Mouse (Mus musculus): ENCODE results near the gene Zhx3.

Gene Zhx3

DNA sequence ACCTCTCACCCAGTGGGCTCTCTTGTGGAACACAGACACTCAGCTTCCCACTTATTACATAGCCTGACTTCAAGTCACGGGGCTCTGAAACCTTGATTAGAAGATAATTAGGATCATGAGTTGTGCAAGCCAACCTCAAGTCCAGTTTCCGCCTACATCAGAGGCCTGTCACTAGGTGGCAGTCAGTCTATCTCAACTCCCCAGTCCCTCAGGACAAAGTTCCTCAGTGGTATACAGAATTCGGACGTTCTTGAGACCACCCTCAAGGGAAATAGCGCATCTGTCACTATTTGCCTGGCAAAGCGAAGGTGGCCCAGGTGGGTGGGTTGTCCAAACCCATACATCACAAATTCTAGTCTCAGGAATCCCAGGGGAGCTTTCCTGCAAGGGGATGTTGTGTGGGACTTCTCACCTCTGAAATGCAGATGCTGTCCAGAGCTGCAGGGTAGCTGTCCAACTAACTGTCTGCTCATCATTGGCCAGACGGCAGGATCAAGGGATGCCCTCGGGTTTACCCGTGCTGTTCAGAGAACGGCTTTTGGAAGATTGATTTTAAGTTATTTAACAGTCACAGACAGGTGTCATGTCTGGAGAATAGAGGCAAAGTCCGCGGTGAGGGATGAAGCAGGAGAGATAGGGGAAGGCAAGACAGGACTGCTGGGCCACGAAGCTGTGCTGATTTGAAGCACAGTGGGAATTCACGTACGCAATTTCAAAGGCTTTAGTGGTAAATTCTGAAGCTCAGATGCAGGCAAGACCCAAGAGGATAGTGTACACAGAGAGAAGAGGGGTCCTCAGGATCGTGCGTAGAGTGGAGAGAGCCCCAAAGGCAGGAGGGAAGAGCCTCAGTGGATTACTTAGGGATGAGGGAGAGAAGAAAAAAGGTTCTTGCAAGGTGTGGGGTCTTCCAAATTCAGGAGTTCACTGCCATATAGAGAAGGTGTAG, 142.7 kb downstream of the Zhx3 start:
- DNase-seq (ENCODE audit: low spot score), result no peak

DNA sequence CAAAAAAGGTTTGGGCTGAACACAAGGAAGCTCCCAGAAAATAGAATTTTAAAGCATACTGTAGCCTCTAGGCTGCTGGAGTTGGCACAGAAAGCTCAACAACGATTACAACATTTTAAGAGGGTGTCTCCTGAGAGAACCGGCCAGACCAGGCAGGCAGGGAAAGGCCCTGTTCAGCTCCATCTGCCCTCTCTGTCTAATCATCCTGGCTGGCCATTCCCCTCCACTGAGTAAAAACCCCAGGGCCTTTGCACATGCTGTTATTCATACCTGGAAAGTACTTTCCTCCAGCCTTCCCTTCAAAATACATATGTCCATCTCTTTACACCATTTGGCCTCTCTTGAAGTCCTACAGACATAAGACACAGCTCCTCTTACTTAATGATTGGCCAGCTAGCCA, 143.4 kb downstream of the Zhx3 start:
- peak; percentile 47 for DNase-seq (ENCODE audit: low spot score)

DNA sequence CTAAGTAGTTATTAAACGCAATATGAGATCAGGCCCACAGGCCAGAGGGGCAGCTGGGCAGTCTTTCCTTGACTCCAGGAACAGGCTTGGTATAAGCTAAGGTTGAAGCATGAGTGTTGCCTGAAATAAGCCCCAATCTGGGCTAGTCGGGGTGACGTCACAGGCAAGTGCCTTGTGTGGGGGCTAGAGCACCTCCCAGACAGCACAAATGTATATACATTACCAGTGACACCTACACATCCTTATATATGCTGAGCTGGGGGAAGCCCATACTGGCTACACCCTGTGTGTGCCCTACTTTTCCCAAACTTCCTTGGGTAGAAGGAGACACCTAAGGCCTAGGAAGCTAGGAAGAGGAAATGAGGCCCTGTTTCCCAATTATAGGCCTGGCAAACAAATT, 143.8 kb downstream of the Zhx3 start:
- DNase-seq (ENCODE audit: low spot score), result no peak

DNA sequence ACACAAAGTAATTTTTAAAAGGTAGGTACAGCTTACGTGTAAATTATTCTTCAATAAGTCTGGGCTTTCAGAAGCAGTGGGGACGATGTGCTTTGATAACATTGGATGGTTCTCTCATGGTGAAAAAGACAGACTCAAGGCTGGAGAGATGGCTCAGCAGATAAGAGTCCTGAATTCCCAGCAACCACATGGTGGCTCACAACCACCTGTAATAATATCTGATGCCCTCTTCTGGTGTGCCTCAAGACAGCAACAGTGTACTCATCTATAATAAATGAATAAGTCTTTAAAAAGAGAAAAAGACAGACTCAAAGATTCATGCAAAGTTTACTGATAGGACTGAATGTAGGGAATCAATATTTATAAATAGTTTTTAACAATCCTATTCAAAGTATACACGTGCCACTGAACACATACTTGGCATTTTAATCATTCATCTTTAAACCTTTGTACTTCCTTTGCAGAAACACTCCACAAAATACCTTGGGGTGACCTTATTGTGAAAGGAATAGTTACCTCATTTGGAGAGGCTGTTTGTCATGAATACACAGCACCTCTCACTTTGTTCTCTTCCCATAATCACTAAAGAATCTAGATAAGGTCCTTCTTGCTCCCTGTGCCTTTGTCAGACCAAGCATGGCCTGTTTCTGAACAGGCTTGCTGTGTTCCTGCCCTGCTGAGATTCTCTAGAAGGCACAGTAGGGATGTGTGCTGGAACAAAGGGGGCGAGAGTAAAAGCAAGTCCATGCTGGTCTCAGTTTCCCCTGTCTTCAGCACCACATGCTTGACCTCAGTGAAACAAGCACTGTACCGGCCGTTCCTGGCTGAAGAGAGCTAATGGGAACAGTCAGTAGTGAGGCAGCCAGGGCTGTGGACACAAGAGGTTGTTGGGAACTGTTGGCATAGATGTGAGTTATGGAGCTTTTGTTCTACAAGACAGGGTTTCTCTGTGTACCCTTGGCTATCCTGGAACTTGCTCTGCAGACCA, 146.6 kb downstream of the Zhx3 start:
- no peak for DNase-seq (ENCODE audit: low spot score)

DNA sequence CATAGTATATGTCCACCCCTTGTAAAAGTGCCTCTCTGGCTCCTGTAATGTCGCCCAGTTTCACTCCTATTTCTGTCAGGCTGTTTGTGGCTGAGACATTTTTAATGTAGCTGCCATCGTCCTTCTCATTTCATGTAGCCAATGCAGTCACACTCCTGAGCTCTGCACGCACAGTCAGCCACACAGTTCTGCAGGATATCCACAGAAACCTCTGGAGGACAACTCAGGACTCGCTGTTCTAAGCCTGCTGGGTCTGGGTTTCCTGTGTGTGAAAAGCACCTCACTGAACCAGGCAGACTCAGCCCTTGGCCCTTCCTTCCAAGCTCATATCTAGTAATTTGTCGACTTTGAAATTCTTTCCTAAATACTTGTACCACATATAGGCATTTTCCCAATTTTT, 148.3 kb downstream of the Zhx3 start:
- DNase-seq (ENCODE audit: low spot score), result no peak

DNA sequence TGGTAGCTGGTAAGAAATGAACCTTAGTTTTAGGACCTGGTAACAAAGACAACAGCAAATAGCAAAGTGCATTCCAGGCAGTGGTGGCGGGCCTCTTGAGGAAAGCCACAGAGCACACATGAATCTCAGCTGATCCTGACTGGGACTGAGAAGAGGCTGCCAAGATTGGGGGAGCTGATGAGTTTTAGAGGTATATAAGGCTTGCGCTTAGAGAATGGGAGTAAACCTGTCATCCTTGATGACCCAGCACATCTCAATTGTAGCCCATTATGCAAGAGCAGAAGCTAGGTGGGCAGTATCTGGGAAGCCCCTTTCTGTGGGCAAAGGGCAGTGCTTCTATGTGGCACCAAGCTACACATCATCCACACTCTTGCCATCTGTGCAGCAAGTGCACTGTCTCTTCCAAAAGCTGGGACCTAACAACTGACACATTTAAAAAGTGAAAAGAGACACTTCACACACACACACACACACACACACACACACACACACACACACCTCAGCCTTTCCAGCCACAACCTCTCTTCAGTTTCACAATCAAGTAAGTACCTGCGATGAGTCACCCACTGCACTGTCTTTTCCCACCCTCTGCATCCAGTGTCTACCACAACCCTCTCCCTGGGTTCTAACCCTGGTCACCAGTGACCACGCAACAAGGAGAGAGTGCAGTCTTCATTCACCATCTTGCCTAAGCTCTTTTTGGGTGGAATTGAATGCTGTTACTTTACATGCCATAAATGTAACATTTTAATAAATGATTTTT, 149.0 kb downstream of the Zhx3 start:
- DNase-seq (ENCODE audit: low spot score), result no peak

DNA sequence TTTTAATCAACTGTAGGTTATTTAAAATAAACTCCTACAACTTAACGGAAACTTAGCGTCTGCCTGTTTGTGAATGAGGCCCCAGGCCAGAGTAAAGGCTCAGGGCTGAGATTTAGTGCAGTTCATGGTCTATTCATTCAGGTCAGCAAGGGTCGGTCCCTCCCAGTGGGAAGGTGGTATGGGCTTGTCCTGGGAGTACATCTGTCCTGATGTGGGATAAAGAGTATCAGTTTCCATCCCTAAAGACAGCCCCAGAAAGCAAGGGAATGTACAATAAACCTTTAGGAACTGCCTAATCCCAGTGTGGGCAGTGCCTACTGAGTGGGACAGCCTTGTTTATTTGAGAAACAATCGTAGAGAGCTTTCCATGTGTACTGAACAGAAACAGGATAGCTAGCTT, 150.1 kb downstream of the Zhx3 start:
- DNase-seq (ENCODE audit: low spot score), result no peak

DNA sequence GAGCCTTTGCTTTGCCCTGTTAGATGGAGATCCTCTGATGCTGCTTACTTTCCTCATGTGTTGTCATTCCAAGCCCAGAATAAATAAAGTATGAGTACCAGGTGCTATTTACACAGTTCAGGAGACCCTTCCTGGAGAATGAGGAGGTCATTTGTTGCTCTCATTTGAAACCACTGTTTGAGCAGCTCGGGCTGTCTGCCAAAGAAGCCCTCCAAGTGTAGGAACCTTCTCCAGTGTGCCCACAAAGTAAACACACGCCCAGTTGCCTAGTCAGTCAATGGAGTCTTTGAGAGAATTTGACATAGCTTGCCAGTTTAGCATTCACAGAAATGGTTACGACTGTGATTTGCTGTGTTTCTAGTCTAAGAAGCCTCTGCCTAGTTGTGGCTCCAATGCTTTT, 154.0 kb downstream of the Zhx3 start:
- DNase-seq (ENCODE audit: low spot score), result no peak

DNA sequence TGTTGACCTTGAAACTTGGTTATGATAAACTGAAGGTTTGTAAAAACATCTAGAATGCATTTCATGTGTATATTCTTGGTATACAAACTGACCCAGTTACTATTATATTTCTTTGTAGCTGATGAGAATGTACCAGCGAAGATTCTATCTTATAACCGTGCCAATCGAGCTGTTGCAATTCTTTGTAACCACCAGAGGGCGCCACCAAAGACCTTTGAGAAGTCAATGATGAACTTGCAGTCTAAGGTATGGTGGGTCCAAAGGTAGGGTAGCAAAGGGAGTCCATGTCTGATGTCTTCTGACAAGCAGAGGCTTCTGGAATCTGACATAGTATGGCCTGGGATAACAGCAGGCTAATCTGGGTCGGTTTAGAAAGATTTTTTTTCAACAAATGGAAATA, 155.5 kb downstream of the Zhx3 start:
- DNase-seq (ENCODE audit: low spot score), result no peak

DNA sequence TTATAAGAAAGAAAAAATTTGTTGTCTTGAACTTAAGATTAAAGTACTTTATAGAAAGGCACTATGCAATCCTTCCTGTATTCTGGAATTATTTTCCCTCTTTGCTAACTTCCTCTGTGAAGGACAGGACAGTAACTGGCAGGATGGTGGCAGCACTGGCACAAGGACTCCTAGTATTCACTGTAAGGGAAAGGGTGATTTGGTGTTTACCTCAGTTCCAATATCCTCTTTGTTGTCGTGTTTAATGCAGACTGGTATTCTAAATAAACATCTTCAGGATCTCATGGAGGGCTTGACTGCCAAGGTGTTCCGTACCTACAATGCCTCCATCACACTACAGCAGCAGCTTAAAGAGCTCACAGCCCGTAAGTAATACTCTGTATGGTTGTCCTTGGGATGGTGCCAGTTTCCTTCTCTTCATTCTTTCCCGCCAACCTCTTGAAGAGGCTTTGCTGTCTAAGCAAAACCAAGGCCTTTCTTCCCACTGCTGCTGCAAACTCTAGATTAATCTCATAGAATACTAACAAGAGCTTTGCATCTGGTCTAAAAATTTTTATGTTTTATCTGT, 157.3 kb downstream of the Zhx3 start:
- DNase-seq (ENCODE audit: low spot score), result no peak

DNA sequence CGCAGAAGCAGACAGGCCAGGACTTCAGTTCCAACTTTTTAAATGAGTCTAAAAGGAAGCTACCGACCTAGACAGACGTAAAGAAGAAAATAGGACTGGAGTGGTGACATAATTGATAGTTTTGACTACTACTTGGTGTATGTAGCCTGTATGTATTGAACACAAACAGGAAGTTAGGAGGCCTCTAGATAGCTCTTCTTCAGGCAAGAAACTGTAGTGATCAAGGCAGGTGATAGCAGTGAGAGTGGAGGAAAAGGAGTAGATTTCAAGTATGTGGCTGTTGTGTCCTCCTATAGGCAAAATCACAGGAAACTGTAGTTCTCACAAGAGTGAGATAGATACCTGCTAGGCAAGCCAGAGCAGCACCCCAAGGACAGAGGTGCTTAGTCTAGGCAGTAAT, 165.1 kb downstream of the Zhx3 start:
- DNase-seq (ENCODE audit: low spot score), result no peak

DNA sequence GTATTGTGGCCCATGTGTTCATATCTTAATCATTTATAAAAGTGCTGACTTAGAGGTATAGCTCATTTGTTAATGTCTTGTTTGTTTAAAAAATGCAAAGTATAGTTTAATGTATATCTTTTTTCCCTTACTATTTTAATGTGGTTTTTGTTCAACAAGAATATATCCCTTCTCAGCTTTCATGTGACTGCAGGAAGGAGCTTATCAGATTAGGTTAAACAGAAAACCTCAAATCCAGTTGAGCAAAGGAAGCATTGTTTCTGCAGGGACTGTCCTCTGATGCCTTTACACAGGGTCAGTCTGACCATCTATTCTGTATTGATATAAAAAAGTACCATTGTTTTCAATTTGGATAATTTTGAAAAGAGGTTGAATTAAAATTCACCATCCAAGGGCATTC, 170.0 kb downstream of the Zhx3 start:
- DNase-seq (ENCODE audit: low spot score), result no peak

DNA sequence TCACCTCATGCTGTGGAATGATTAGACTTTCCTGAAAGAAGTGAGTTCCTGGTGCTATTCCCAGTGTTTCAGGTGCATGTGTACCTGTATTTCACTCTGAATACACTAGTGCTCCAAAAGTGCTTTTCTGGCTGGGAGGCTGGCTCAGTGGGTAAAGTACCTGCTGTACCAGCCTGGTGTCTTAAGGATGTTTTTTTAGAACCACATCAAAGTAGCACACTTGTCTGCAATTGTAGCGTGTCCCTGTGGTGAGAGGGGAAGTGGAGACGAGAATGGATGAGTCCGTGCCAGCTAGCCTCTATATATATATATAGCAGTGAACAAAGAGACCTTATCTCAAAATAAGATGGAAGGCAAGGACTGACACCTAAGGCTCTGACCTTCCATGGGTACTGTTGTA, 171.2 kb downstream of the Zhx3 start:
- no peak for DNase-seq (ENCODE audit: low spot score)

DNA sequence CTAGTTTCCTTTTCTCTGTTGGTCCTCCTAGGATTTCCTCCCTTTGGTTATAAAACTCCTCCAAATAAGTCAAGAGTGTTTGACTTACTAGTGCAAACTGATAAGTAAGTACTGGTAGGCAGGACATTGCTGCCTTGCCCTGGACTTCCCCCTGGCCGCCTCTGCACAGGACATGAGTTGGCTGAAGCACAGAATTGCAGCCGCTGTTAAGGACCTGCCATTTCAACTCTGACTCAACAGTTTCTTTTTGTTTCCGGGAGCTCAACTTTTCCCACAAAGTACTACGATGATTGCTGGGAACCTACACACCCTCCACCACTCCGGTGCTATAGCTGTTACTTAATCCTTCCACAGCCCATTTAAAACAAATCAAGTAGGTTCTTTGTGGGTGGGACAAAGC, 172.5 kb downstream of the Zhx3 start:
- DNase-seq (ENCODE audit: low spot score), result peak; percentile 55
